Mouse (Mus musculus): ENCODE results near the gene Trappc10.

- TF ChIP-seq POLR2A (IDR thresholded peaks at IDR 0.05; ENCODE audit: insufficient read depth, low read length) (no peak), CTCF (IDR thresholded peaks at IDR 0.05; ENCODE audit: low read depth, low read length) (no peak), EP300 (IDR thresholded peaks at IDR 0.05; ENCODE audit: insufficient read depth, low read depth, low read length) (no peak)
These were observed 7.4 kb downstream of the Trappc10 start for GRCm38 (mm10) chr10:78236885-78237629.

All from ES-Bruce4 (cell line).